Mouse (Mus musculus): ENCODE data around the gene Calhm6. TPM values are rescaled to one million over a fixed set of nuclear protein-coding genes. Genes with fewer than 3 reads are reported as not detected.

Gene Calhm6
- polyA plus RNA-seq, 1 experiment from 2014 or later: 0.62 TPM

DNA sequence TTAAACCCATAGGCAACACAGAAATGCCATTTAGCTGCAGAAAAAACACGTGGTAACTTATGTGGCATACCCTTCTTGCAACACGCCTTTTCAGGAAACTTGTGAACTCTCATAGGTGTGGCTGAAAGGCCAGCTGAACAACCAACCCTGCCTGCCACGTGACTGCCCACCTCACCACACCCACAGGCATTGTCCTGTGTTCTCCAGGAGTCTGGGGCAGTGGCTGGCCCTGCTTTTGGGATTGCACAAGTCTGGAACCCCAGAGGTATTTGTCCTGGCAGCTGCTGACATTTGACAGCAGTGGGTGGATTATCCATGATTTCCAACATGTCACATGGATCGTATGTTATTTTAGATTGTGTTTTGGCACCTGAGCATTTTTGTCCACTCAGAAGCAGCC lies 12.0 kb upstream of the Calhm6 start:
- Histone ChIP-seq H3K4me1 (peaks cover 8% of the 10 kb centered on the region), H3K9me3 (no peaks in the 10 kb centered on the region; the same call in 1 of the 2 replicates), H3K4me3 (no peak overlapping the region), H3K36me3 (replicated peaks) (no peaks in the 10 kb centered on the region), H3K27me3 (replicated peaks; ENCODE audit: low read depth, poor library complexity, severe bottlenecking) (no peaks in the 10 kb centered on the region), H3K27ac (replicated peaks) (no peak overlapping the region)
- DNase-seq (ENCODE audit: low spot score): no peak
- 72% methylated on average over 4 of the region's 4 CpGs for WGBS

DNA sequence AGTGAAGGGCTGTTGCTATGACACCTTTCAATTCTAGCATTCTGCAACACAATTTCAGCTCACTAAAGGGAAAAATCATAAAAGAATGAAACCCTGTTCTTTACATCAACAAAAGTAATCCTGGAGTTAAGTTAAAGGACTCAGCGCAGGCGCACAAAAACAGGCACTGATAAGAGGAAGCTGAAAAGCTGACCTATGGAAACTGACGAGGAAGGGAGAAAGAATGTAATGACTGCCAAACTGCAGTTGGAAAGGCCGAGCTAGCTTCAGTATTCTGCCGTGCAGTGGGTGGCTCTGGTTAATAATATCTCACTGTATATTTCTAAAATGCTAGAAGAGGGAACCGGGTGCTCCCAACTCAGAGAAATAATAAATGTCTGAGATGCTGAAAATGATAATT lies 10.2 kb upstream of the Calhm6 start:
- WGBS: 75% methylated on average over 6 of the region's 6 CpGs

DNA sequence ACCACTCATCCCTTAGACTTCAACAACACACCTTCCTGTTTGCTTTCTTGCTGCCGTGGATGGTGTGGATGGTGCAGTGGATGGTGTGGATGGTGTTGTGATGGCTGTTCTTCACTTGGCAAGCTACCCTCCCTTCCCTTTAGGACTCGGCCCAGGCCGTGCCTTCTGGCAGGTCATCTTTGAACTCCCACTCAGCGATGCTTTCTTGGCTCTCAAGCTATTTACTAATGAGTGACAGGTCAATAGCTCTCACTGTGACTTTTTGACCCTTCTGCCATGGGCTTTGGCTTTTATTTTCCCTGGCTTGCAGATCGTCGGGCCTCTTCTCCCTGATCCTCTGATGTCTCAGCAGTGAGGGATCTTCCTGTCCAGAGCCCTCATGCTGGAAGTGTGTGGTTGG lies 8.6 kb upstream of the Calhm6 start:
- no peaks in the 10 kb centered on the region for H3K27me3 ChIP-seq (replicated peaks; ENCODE audit: low read depth, poor library complexity, severe bottlenecking)
- no peak for DNase-seq (ENCODE audit: low spot score)
- H3K4me1 ChIP-seq: peaks cover 8% of the 10 kb centered on the region
- H3K4me3 ChIP-seq: no peak overlapping the region
- 27% methylated on average over 6 of the region's 6 CpGs for WGBS
- no peak overlapping the region for H3K27ac ChIP-seq (replicated peaks)
- H3K9me3 ChIP-seq: no peaks in the 10 kb centered on the region
- H3K36me3 ChIP-seq (replicated peaks): no peaks in the 10 kb centered on the region

More for the DNA sequence above, 10.2 kb upstream of the Calhm6 start:
- Histone ChIP-seq H3K36me3 (replicated peaks) (no peaks in the 10 kb centered on the region), H3K27me3 (replicated peaks; ENCODE audit: low read depth, poor library complexity, severe bottlenecking) (no peaks in the 10 kb centered on the region), H3K27ac (replicated peaks) (no peak overlapping the region), H3K9me3 (no peaks in the 10 kb centered on the region), H3K4me1 (peaks cover 8% of the 10 kb centered on the region), H3K4me3 (no peak overlapping the region)
- DNase-seq (ENCODE audit: low spot score): no peak

DNA sequence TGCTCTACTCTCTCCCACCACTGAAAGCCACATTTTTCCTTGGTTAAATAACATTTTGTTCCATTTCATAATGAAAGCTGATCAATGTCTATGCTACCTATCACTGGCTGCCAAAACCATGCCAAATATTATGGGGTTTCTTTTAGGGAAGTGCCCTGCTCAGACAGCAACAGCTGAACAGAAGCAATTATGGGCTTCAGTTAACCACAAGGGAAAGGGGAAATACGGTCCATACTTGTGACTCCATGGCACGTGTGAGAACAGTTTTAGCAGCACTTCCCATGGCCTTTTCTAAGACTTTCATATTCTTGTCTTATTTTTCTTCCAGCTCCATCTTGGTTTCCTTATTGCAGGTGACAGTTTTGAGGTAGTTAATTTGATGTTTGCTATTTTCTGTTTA lies 3.6 kb upstream of the Calhm6 start:
- no peak for DNase-seq (ENCODE audit: low spot score)
- no peaks in the 10 kb centered on the region for H3K36me3 ChIP-seq (replicated peaks)
- H3K27me3 ChIP-seq (replicated peaks; ENCODE audit: low read depth, poor library complexity, severe bottlenecking): peaks cover 18% of the 10 kb centered on the region; the same call in 1 of the 2 replicates
- H3K9me3 ChIP-seq: no peaks in the 10 kb centered on the region
- no peak overlapping the region for H3K4me3 ChIP-seq
- no peak overlapping the region for H3K27ac ChIP-seq (replicated peaks)
- H3K4me1 ChIP-seq: peaks cover 12% of the 10 kb centered on the region
- 74% methylated on average over 2 of the region's 2 CpGs for WGBS

DNA sequence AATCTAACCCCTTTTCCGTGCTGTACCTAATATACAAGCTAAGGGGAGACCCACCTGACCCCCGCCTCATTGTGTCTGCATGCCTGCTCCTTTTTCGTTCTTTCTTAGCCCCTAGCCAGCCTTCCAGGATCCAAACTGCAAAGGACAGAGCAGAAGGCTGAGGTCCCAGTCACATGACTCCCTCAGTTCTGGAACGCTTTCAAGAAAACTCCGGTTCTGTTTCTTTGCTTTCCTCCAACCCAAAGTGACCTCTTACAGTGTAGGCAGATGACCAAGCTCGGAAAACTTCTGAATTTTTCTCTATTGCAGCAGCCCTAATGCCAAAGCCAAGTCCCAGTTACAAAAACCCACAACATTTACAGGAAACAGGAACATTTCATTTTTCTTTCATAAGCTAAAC lies 607 bp upstream of the Calhm6 start:
- peaks cover 9% of the 10 kb centered on the region; the same call in 1 of the 2 replicates for H3K4me1 ChIP-seq
- WGBS: 91% methylated on average over 6 of the region's 6 CpGs
- DNase-seq (ENCODE audit: low spot score): no peak
- peaks cover 18% of the 10 kb centered on the region; the same call in 1 of the 2 replicates for H3K27me3 ChIP-seq (replicated peaks; ENCODE audit: low read depth, poor library complexity, severe bottlenecking)
- no peak overlapping the region for H3K4me3 ChIP-seq
- no peak overlapping the region for H3K27ac ChIP-seq (replicated peaks)
- H3K9me3 ChIP-seq: 0 out of 2 replicates have a peak, but pooled peaks cover 4% of the 10 kb centered on the region
- H3K36me3 ChIP-seq (replicated peaks): no peaks in the 10 kb centered on the region

DNA sequence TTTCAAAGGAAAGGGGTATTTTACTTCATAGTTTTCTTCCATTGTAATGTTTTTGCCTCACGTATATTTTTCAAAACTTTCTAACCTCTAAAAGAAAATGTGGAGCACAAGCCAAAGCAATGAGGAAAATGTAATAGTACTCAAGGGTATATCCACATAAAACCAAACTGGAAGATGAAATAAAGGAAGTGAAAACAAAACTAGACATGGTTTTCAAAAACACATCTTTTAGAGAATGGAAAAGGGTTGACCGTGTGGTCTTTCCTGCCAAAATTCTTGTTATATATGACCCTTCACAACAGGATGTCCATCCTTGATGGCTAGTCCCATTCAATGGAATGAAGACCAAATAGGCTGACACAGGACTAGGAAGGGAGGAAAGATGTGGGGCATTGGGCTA lies 9.4 kb downstream of the Calhm6 start:
- DNase-seq (ENCODE audit: low spot score): no peak
- no peaks in the 10 kb centered on the region for H3K36me3 ChIP-seq (replicated peaks)
- no peak overlapping the region for H3K27ac ChIP-seq (replicated peaks)
- H3K9me3 ChIP-seq: no peaks in the 10 kb centered on the region
- 97% methylated on average over 2 of the region's 2 CpGs for WGBS
- no peaks in the 10 kb centered on the region for H3K4me1 ChIP-seq
- H3K4me3 ChIP-seq: no peak overlapping the region
- no peaks in the 10 kb centered on the region for H3K27me3 ChIP-seq (replicated peaks; ENCODE audit: low read depth, poor library complexity, severe bottlenecking)

DNA sequence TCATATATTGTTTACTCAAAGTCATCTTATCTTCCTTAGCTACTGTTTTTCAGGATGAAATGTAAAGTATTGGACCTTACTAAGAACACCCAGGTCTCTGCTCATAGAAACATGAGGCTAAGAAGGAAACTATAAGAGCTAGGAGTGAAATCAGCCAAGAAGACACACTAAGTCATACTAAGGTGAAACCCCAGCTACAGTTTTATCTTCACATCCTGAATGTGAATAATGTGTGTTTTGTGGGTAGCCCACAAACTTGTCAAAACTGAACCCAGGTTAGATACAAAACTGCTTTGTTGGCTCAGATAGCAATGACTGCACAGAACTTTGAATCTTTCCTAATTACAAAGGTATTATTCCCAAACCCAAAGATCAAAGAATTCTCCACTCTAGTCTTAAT lies 10.0 kb downstream of the Calhm6 start:
- Histone ChIP-seq H3K27me3 (replicated peaks; ENCODE audit: low read depth, poor library complexity, severe bottlenecking) (no peaks in the 10 kb centered on the region), H3K4me3 (no peak overlapping the region), H3K4me1 (no peaks in the 10 kb centered on the region), H3K27ac (replicated peaks) (no peak overlapping the region), H3K9me3 (no peaks in the 10 kb centered on the region), H3K36me3 (replicated peaks) (no peaks in the 10 kb centered on the region)
- DNase-seq (ENCODE audit: low spot score): no peak

DNA sequence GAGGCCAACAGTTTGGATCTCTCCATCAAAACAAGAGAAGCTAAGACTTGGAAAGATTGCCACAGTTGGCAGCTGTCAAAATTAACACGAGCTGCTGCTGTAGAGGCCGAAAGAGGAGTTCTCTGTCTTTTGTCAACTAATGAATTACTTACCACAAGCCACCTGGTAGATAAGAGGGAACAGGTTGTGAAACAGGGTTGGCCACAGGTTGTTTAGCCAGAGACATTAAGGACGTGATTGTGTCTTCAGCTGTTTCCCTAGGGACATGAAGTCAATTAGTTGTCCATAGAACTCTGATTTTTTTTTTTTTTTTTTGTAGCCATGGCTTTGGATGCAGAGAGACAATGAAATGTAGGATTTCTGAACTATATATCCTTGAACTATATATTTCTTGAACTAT lies 10.7 kb downstream of the Calhm6 start:
- 63% methylated on average over 3 of the region's 3 CpGs for WGBS

DNA sequence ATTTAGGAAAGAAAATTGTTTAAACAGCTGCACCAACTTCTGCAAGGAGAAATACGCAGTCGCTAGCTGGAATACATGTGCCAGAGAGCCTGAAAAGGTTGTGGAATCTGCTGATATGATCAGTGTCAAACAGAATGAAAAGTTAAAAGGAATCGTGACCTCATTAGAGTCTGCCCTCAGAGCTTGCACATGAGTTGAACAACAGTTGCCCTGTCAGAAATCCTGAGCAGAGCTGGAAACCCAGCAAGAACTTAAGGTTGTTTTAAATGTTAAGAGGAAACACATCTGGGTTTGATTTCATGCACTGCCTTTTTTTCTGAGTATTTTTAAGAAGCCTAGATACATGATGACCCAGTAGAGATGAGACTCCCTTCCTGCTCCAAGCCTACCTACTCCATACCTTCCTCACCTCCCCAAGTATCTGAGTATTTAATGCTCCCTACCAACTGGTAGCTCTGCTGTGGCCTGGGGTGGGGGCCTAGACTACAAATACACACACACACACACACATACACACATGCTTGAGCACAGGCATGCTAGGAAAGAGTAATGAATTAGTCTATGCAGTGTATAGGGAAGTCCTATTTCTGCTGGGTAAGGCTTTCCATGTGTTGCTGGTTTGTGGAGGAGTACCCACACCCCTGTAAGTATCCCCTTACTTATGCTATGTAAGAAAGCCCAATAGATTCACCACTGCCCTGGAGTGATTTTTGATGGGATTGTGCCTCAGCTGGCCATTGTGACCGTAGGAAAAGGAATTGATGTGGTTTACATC lies 15.6 kb downstream of the Calhm6 start:
- Histone ChIP-seq H3K4me1 (peaks cover 10% of the 10 kb centered on the region), H3K27ac (replicated peaks) (peak overlapping the region; percentile 62), H3K4me3 (no peak overlapping the region), H3K9me3 (no peaks in the 10 kb centered on the region), H3K27me3 (replicated peaks; ENCODE audit: low read depth, poor library complexity, severe bottlenecking) (no peaks in the 10 kb centered on the region), H3K36me3 (replicated peaks) (no peaks in the 10 kb centered on the region)
- DNase-seq (ENCODE audit: low spot score): peak; percentile 14
- 52% methylated on average over 4 of the region's 4 CpGs for WGBS

More for the DNA sequence above, 10.7 kb downstream of the Calhm6 start:
- Histone ChIP-seq H3K4me1 (peaks cover 5% of the 10 kb centered on the region), H3K36me3 (replicated peaks) (no peaks in the 10 kb centered on the region), H3K9me3 (no peaks in the 10 kb centered on the region), H3K27me3 (replicated peaks; ENCODE audit: low read depth, poor library complexity, severe bottlenecking) (no peaks in the 10 kb centered on the region), H3K4me3 (no peak overlapping the region), H3K27ac (replicated peaks) (no peak overlapping the region)
- no peak for DNase-seq (ENCODE audit: low spot score)

DNA sequence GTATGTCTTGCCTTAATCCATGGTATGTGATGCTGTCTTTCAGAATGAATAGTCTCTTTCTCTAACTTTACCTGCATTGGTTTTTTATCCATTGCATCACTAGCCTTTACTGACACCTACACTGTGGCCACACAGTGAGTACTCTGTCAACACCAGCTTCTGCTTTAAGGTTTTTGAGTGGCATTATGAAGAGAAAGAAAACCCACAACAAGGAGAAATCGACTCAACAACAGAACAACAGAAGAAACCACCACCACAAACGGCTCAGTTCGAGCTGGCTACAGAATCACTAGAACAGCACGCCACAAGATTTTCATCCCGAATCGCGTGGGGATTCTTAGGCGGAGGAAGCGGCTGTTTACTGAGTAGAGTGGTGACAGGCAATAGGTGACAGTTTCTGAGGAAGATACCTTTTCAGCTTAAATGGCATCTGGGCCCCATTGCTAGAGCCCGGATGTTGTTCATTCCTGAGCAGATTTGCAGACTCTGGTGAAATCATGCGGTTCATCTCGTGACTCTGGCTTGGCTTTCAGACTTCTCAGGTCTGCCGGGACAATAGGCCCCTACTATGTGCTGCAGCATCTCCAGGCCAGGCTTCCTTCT lies 16.8 kb downstream of the Calhm6 start:
- Histone ChIP-seq H3K4me3 (no peak overlapping the region), H3K27me3 (replicated peaks; ENCODE audit: low read depth, poor library complexity, severe bottlenecking) (no peaks in the 10 kb centered on the region), H3K4me1 (peaks cover 12% of the 10 kb centered on the region), H3K36me3 (replicated peaks) (no peaks in the 10 kb centered on the region), H3K9me3 (no peaks in the 10 kb centered on the region), H3K27ac (replicated peaks) (no peak overlapping the region)
- no peak for DNase-seq (ENCODE audit: low spot score)
- WGBS: 78% methylated on average over 13 of the region's 13 CpGs

DNA sequence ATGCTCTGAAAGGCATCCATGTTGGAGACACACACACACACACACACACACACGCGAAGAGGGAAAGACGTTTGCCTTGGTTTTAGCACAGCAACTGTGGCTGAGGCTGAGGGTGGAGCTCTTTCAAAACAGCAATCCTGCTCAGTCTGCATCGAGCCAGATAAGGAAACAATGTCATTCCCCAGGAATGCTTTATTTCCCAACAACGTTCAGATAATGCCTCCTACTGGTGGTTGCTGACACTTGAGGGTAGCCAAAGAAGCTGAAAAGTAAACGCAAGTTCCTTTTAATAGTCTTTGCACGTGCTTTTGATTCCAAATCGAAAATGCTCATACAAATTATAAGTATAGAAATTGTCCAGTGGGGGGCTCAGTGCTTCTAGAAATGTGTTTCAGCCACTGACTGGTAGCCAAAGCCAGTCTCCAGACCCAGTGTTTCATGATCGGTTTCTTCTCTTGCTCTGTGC lies 31.3 kb downstream of the Calhm6 start, which contains the start of gene Calhm5:
TSS of gene Calhm5 (minus strand) at position 102 of the 466 bp plus-strand sequence.
- DNase-seq (ENCODE audit: low spot score): peak; percentile 30
- Histone ChIP-seq H3K27me3 (replicated peaks; ENCODE audit: low read depth, poor library complexity, severe bottlenecking) (no peaks in the 10 kb centered on the region), H3K27ac (replicated peaks) (peak within 1 kb of the TSS; percentile 25; the same call in 1 of the 2 replicates), H3K9me3 (no peaks in the 10 kb centered on the region), H3K36me3 (replicated peaks) (no peaks in the 10 kb centered on the region), H3K4me1 (peaks cover 12% of the 10 kb centered on the region), H3K4me3 (peak within 1 kb of the TSS; percentile 32)
- WGBS: 31% methylated on average over 9 of the region's 9 CpGs

DNA sequence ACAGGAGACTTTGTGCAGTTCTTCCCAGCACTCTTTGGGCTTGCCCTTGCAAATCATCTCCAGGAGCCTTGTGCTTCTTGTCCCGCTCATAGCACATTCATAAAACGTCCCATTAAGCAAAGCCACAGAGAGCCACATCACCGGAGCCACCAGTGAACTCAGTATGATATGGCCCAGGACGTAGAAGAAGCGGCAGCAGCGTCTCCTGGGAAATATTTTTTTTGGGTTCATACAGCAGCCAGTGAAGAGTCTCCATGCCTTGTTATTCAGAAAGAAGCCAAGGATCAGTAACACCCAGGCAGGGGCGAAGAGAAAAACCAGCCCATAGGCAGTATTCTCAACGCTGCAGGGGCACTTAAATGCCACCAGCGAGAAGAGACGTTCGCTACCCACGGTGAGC lies 31.8 kb downstream of the Calhm6 start:
- peak overlapping the region; percentile 25; the same call in 1 of the 2 replicates for H3K27ac ChIP-seq (replicated peaks)
- peak overlapping the region; percentile 32 for H3K4me3 ChIP-seq
- peaks cover 12% of the 10 kb centered on the region for H3K4me1 ChIP-seq
- 66% methylated on average over 12 of the region's 12 CpGs for WGBS
- H3K9me3 ChIP-seq: no peaks in the 10 kb centered on the region
- DNase-seq (ENCODE audit: low spot score): no peak
- H3K27me3 ChIP-seq (replicated peaks; ENCODE audit: low read depth, poor library complexity, severe bottlenecking): no peaks in the 10 kb centered on the region
- no peaks in the 10 kb centered on the region for H3K36me3 ChIP-seq (replicated peaks)

DNA sequence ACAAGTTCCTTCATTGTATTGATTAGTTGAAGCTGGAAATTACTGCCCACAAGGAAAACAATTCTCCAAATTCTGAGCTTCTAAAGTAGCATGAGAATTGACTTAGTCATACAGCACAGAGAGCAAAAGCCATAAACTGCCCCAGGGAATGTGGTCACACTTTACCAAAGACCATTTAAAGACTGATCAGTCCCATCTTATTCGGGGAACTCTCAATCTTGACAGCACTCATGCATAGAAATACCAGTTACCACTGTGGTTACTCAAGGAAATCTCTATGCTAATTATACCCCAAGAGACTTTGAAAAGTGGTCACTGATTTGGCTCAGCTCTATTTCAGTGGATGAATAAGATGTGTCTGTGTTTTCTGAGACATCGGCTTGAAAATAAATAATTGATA lies 32.6 kb downstream of the Calhm6 start:
- no peak overlapping the region for H3K27ac ChIP-seq (replicated peaks)
- H3K9me3 ChIP-seq: no peaks in the 10 kb centered on the region
- no peak overlapping the region for H3K4me3 ChIP-seq
- H3K27me3 ChIP-seq (replicated peaks; ENCODE audit: low read depth, poor library complexity, severe bottlenecking): no peaks in the 10 kb centered on the region
- WGBS: 72% methylated on average over 2 of the region's 2 CpGs
- H3K4me1 ChIP-seq: peaks cover 12% of the 10 kb centered on the region
- DNase-seq (ENCODE audit: low spot score): no peak
- no peaks in the 10 kb centered on the region for H3K36me3 ChIP-seq (replicated peaks)
